Mouse (Mus musculus): ENCODE results near the gene Casp8. TPM values are rescaled to one million over a fixed set of nuclear protein-coding genes. Genes with fewer than 3 reads are reported as not detected.
"Not testable (repeated sequence)": the region's sequence is repeated elsewhere in the genome, so short reads cannot be mapped to it uniquely, and the experiment has no call there.

Gene Casp8
- polyA plus RNA-seq (2012; rRNA removed): 12.0 and 12.3 TPM in 2 replicates

- TF ChIP-seq CTCF (IDR thresholded peaks at IDR 0.05; ENCODE audit: borderline replicate concordance, control insufficient read depth, extremely low read depth, insufficient read depth, low read length, poor library complexity): no peak; the same call in 1 of the 2 replicates
- TF ChIP-seq POLR2A (IDR thresholded peaks at IDR 0.05; ENCODE audit: control insufficient read depth, extremely low read depth, insufficient read depth, low read length, poor library complexity): no peak
- peaks cover 15% of the 10 kb centered on the region for H3K4me1 ChIP-seq (replicated peaks; ENCODE audit: control insufficient read depth, insufficient read depth, low read length)
- peak within 1 kb of the TSS; percentile 77 for H3K4me3 ChIP-seq (ENCODE audit: control insufficient read depth, insufficient read depth, low read length)
- peak within 1 kb of the TSS; percentile 46 for H3K27ac ChIP-seq (ENCODE audit: control insufficient read depth, insufficient read depth, low read length)
- WGBS: under 1% methylated on average over 42 of the region's 42 CpGs
- H3K27me3 ChIP-seq (ENCODE audit: control insufficient read depth, insufficient read depth, low read length): no peaks in the 10 kb centered on the region
- H3K36me3 ChIP-seq (ENCODE audit: control insufficient read depth, insufficient read depth, low read length): peaks cover 7% of the 10 kb centered on the region
- DNase-seq: peak; percentile 40
Measured at GRCm38 (mm10) chr1:58795291-58796058, at the start of gene Casp8. Casp8 (plus strand) TSS chr1:58795374.

GRCm38 (mm10) chr1:58746880-58747279, 48.3 kb upstream of the Casp8 start:
- H3K27ac ChIP-seq (ENCODE audit: control insufficient read depth, insufficient read depth, low read length): no peak overlapping the region
- H3K27me3 ChIP-seq (ENCODE audit: control insufficient read depth, insufficient read depth, low read length): no peaks in the 10 kb centered on the region
- peaks cover 13% of the 10 kb centered on the region for H3K4me1 ChIP-seq (replicated peaks; ENCODE audit: control insufficient read depth, insufficient read depth, low read length)
- TF ChIP-seq POLR2A (IDR thresholded peaks at IDR 0.05; ENCODE audit: control insufficient read depth, extremely low read depth, insufficient read depth, low read length, poor library complexity) (no peak), CTCF (IDR thresholded peaks at IDR 0.05; ENCODE audit: borderline replicate concordance, control insufficient read depth, extremely low read depth, insufficient read depth, low read length, poor library complexity) (no peak)
- H3K36me3 ChIP-seq (ENCODE audit: control insufficient read depth, insufficient read depth, low read length): peaks cover 65% of the 10 kb centered on the region
- WGBS: 86% methylated on average over 9 of the region's 9 CpGs
- H3K4me3 ChIP-seq (ENCODE audit: control insufficient read depth, insufficient read depth, low read length): no peak overlapping the region
- DNase-seq: peak; percentile 50

GRCm38 (mm10) chr1:58759451-58759850, 35.7 kb upstream of the Casp8 start:
- TF ChIP-seq CTCF (IDR thresholded peaks at IDR 0.05; ENCODE audit: borderline replicate concordance, control insufficient read depth, extremely low read depth, insufficient read depth, low read length, poor library complexity): no peak
- TF ChIP-seq POLR2A (IDR thresholded peaks at IDR 0.05; ENCODE audit: control insufficient read depth, extremely low read depth, insufficient read depth, low read length, poor library complexity): no peak
- Histone ChIP-seq H3K27ac (ENCODE audit: control insufficient read depth, insufficient read depth, low read length) (no peak overlapping the region), H3K36me3 (ENCODE audit: control insufficient read depth, insufficient read depth, low read length) (peaks cover 40% of the 10 kb centered on the region), H3K4me3 (ENCODE audit: control insufficient read depth, insufficient read depth, low read length) (no peak overlapping the region), H3K4me1 (replicated peaks; ENCODE audit: control insufficient read depth, insufficient read depth, low read length) (peaks cover 2% of the 10 kb centered on the region; the same call in 1 of the 2 replicates), H3K27me3 (ENCODE audit: control insufficient read depth, insufficient read depth, low read length) (no peaks in the 10 kb centered on the region)
- over 99% methylated on average over 3 of the region's 3 CpGs for WGBS
- DNase-seq: no peak

- TF ChIP-seq POLR2A (IDR thresholded peaks at IDR 0.05; ENCODE audit: control insufficient read depth, extremely low read depth, insufficient read depth, low read length, poor library complexity) (no peak), CTCF (IDR thresholded peaks at IDR 0.05; ENCODE audit: borderline replicate concordance, control insufficient read depth, extremely low read depth, insufficient read depth, low read length, poor library complexity) (no peak)
- peaks cover 2% of the 10 kb centered on the region; the same call in 1 of the 2 replicates for H3K4me1 ChIP-seq (replicated peaks; ENCODE audit: control insufficient read depth, insufficient read depth, low read length)
- WGBS: 86% methylated on average over 1 of the region's 1 CpGs
- H3K27ac ChIP-seq (ENCODE audit: control insufficient read depth, insufficient read depth, low read length): no peak overlapping the region
- H3K4me3 ChIP-seq (ENCODE audit: control insufficient read depth, insufficient read depth, low read length): no peak overlapping the region
- H3K27me3 ChIP-seq (ENCODE audit: control insufficient read depth, insufficient read depth, low read length): no peaks in the 10 kb centered on the region
- DNase-seq: no peak
- peaks cover 30% of the 10 kb centered on the region for H3K36me3 ChIP-seq (ENCODE audit: control insufficient read depth, insufficient read depth, low read length)
Measured at GRCm38 (mm10) chr1:58760581-58760980, 34.6 kb upstream of the Casp8 start.

- 79% methylated on average over 5 of the region's 5 CpGs for WGBS
- H3K4me1 ChIP-seq (replicated peaks; ENCODE audit: control insufficient read depth, insufficient read depth, low read length); H3K27me3 ChIP-seq (ENCODE audit: control insufficient read depth, insufficient read depth, low read length); H3K4me3 ChIP-seq (ENCODE audit: control insufficient read depth, insufficient read depth, low read length); H3K27ac ChIP-seq (ENCODE audit: control insufficient read depth, insufficient read depth, low read length): not testable (repeated sequence)
- 0 out of 2 replicates have a peak, but pooled peaks have one; percentile 32 for TF ChIP-seq CTCF (IDR thresholded peaks at IDR 0.05; ENCODE audit: borderline replicate concordance, control insufficient read depth, extremely low read depth, insufficient read depth, low read length, poor library complexity)
- peaks cover 26% of the 10 kb centered on the region for H3K36me3 ChIP-seq (ENCODE audit: control insufficient read depth, insufficient read depth, low read length)
- peak; percentile 65 for DNase-seq
Measured at GRCm38 (mm10) chr1:58761391-58762275, 33.5 kb upstream of the Casp8 start.

- Histone ChIP-seq H3K4me3 (ENCODE audit: control insufficient read depth, insufficient read depth, low read length) (no peak overlapping the region), H3K36me3 (ENCODE audit: control insufficient read depth, insufficient read depth, low read length) (peaks cover 24% of the 10 kb centered on the region), H3K27me3 (ENCODE audit: control insufficient read depth, insufficient read depth, low read length) (no peaks in the 10 kb centered on the region), H3K4me1 (replicated peaks; ENCODE audit: control insufficient read depth, insufficient read depth, low read length) (peaks cover 2% of the 10 kb centered on the region; the same call in 1 of the 2 replicates), H3K27ac (ENCODE audit: control insufficient read depth, insufficient read depth, low read length) (no peak overlapping the region)
- WGBS: 93% methylated on average over 5 of the region's 5 CpGs
- TF ChIP-seq CTCF (IDR thresholded peaks at IDR 0.05; ENCODE audit: borderline replicate concordance, control insufficient read depth, extremely low read depth, insufficient read depth, low read length, poor library complexity) (no peak), POLR2A (IDR thresholded peaks at IDR 0.05; ENCODE audit: control insufficient read depth, extremely low read depth, insufficient read depth, low read length, poor library complexity) (no peak)
- DNase-seq: no peak
Measured at GRCm38 (mm10) chr1:58762576-58762975, 32.6 kb upstream of the Casp8 start.

- 88% methylated on average over 4 of the region's 4 CpGs for WGBS
- H3K27ac ChIP-seq (ENCODE audit: control insufficient read depth, insufficient read depth, low read length); H3K36me3 ChIP-seq (ENCODE audit: control insufficient read depth, insufficient read depth, low read length); H3K4me3 ChIP-seq (ENCODE audit: control insufficient read depth, insufficient read depth, low read length); H3K4me1 ChIP-seq (replicated peaks; ENCODE audit: control insufficient read depth, insufficient read depth, low read length); H3K27me3 ChIP-seq (ENCODE audit: control insufficient read depth, insufficient read depth, low read length); DNase-seq: not testable (repeated sequence)
Measured at GRCm38 (mm10) chr1:58766446-58766845, 28.7 kb upstream of the Casp8 start.
